Mouse (Mus musculus) brain, adult 2 months (tissue): ENCODE data around the gene Nfkbid.
"Not testable (repeated sequence)": the region's sequence is repeated elsewhere in the genome, so short reads cannot be mapped to it uniquely, and the experiment has no call there.

ENCODE experiments used
- DNase-seq: peaks from one replicate; pipeline ENCODE4 v3.0.0; 2011; ENCODE audit warnings: low read depth, low spot score

The Nfkbid gene

DNA sequence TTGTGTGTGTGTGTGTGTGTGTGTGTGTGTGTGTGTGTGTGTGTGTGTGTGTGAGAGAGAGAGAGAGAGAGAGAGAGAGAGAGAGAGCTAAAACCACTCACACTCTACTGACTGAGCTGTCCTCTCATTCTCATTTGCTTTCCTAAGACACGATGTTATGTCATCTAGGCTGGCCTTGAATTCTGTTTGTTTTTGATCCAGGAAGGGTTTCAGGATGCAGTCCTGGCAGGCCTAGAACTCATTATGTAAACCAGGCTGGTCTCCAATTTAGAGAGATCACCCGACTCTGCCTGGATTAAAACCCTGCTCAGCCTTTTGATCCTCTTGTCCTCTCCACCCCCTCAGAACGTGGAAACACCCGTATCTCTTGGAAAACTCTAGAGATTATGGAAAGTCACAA lies 42.5 kb downstream of the Nfkbid start:
- DNase-seq: no peak

DNA sequence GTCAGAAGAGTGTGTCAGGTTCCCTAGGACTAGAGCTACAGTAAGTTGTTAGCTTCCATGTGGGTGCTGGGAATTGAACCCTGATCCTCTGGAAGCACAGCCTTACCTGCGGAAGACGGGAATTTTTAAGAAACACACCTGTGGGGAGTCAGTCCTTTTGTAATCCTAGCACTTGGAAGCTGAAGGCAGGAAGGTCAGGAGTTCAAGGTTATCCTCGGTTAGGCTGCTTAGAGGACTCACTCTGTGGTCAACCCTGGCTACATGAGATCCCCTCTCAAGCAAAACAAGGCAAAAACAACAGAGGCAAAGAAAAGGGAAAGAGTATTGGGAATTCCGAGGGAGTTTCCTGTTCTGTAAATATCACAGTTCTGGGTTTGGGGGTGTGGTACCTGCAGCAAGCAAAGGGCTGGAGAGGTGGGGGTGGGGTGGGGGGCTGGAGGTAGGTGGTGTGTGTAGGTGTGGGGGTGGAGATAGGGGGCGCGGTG lies 43.3 kb downstream of the Nfkbid start:
- DNase-seq: no peak

DNA sequence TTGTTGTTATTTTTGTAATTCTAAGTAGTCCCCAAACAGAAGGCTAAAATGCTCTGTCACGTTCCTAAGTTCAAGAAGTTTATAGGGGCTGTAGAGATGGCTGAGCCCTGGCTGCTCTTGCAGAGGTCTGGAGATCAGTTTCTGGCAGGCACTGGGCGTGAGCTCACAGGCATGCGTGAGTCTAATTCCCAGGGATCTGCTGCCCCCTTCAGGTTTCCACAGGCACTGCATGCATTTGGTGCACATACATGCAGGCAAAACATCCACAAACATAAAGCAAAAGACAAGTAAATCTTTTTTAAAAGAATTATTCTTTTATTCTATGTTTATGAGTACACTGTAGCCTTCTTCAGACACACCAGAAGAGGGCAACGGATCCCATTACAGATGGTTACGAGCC lies 50.9 kb downstream of the Nfkbid start:
- peak; percentile 42 for DNase-seq

- DNase-seq: no peak
Measured at GRCm38 (mm10) chr7:30474999-30475398, 53.5 kb downstream of the Nfkbid start.

DNA sequence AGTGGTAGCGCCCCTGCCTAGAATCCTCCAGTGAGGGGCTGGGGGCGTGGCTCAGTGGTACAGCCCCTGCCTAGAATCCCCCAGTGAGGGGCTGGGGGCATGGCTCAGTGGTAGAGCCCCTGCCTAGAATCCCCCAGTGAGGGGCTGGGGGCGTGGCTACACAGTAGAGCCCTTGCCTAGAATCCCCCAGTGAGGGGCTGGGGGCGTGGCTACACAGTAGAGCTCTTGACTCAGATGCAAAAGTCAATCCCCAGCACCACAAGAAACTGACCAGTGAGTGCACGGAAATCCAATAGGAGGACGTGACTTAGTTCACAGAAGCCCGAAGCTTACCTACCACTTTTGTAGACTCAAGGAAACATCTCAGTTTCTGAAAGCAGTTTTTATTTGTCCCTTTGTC lies 54.6 kb downstream of the Nfkbid start:
- not testable (repeated sequence) for DNase-seq

DNA sequence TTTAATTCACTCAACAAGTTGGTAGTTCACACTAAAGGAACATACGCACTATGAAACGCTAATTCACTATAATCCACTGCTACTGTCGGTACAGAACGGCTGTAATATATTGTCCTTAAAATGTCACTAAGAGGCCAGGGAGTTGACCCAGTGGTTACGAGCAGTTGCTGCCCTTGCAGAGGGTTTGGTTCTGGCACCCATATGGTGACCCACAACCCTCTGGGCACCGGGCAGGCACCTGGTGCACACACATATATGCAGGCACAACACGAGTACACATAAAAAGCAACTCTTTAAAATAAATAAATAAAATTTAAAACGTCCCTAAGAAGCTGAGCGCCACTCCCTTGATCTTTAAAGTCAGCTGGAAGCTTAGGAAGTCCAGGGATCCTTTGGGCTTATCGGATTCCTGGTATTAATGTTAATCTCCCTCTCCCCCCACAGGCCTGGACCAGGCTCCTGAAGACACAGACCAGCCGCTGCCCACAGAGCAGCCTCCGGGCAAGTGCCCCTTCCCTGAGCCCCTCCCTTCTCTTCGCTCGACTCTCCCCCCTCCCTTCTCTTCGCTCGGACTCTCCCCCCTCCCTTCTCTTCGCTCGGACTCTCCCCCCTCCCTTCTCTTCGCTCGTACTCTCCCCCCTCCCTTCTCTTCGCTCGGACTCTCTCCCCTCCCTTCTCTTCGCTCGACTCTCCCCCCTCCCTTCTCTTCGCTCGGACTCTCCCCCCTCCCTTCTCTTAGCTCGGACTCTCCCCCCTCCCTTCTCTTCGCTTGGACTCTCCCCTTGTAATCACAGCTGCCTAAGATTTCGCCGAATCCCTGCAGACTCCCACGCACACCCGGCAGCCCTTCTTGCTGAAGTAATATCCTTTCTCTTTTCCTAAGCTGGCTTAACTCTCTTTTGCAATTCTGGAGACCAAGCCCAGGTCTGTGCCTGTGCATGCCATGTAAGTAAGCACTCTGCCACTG lies 56.2 kb downstream of the Nfkbid start:
- peak; percentile 89 for DNase-seq
